Mouse (Mus musculus): ENCODE measurements at regions not wholly inside any gene's neighbourhood (a gene's known extent, or its start where the extent isn't known, plus 50 kb on each side); places are given as distances from the start of the nearest gene placed in this dataset.

DNA sequence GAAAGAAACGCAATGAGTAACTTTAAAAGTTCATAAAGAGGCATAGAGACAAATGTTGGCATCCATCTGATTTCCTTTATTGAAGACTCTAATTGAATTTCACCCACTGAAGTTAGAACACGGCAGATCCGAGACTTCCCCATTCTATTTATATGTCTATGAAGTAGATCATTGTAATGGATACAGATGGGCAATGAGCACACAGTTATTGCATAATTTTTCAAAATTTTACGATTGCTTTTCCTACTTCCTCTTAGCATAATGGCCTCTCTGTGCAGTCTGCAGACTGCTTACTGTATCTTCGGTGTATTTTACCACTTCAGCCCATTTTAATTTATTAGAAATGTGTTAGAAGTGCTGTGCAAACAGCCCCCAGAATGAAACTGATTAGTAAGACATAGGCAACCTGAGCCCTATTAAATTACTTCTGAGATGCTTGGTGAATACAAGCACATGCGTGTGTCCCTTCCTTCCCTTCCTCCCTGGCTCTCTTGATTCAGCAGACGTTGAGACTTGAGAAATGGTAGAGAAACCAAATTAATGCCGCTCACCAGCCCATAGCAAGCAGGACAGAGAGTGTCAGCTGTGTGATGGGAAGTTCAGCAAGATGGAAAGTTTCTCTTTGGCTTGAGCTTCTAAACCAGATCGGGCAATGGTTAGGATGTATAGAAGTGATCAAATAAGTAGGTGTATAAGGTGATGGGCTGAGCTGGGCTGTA is 247.9 kb upstream of the Far2 start:
- TF ChIP-seq CTCF (IDR thresholded peaks at IDR 0.05; ENCODE audit: low read depth): no peak
- H3K4me2 ChIP-seq (replicated peaks; ENCODE audit: low read depth): no peak overlapping the region
- H3K4me3 ChIP-seq (ENCODE audit: low read depth, low read length): no peak overlapping the region
- H3K27ac ChIP-seq (ENCODE audit: low read depth, low read length): no peak overlapping the region
- H3K9ac ChIP-seq (ENCODE audit: low read depth, low read length): no peak overlapping the region
- H3K27me3 ChIP-seq (replicated peaks; ENCODE audit: control insufficient read depth, insufficient read depth, low read length): no peaks in the 10 kb centered on the region
- H3K36me3 ChIP-seq (ENCODE audit: control insufficient read depth, insufficient read depth): no peaks in the 10 kb centered on the region
- 66% methylated on average over 9 of the region's 9 CpGs for WGBS
- no peak for ATAC-seq
- H3K4me1 ChIP-seq (replicated peaks; ENCODE audit: control insufficient read depth, insufficient read depth, low read length): no peaks in the 10 kb centered on the region
- H3K9me3 ChIP-seq (ENCODE audit: control insufficient read depth): no peaks in the 10 kb centered on the region

DNA sequence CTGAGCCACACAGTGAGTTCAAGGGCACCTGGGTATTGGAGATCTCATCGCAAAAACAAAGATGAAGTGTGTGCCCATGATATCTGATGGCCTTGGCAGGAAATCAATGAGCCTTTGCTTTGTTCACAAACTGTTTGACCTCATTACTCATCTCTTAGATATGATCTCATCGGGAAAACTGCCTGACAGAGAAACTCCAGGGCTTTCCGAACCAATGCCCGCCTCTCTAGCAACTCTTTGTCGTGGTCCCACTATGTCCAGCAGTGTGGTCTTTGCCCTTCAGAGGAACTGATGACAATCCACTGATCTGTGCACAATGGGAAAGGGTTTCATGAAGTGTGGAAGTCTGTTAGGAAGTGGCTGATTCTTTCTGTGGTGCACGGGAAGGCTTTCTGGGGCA is 247.2 kb upstream of the Far2 start:
- Histone ChIP-seq H3K4me2 (replicated peaks; ENCODE audit: low read depth) (no peak overlapping the region), H3K4me1 (replicated peaks; ENCODE audit: control insufficient read depth, insufficient read depth, low read length) (no peaks in the 10 kb centered on the region), H3K27ac (ENCODE audit: low read depth, low read length) (no peak overlapping the region), H3K9ac (ENCODE audit: low read depth, low read length) (no peak overlapping the region), H3K4me3 (ENCODE audit: low read depth, low read length) (no peak overlapping the region), H3K36me3 (ENCODE audit: control insufficient read depth, insufficient read depth) (no peaks in the 10 kb centered on the region), H3K27me3 (replicated peaks; ENCODE audit: control insufficient read depth, insufficient read depth, low read length) (no peaks in the 10 kb centered on the region), H3K9me3 (ENCODE audit: control insufficient read depth) (no peaks in the 10 kb centered on the region)
- WGBS: 63% methylated on average over 6 of the region's 6 CpGs
- TF ChIP-seq CTCF (IDR thresholded peaks at IDR 0.05; ENCODE audit: low read depth): no peak
- ATAC-seq: no peak

DNA sequence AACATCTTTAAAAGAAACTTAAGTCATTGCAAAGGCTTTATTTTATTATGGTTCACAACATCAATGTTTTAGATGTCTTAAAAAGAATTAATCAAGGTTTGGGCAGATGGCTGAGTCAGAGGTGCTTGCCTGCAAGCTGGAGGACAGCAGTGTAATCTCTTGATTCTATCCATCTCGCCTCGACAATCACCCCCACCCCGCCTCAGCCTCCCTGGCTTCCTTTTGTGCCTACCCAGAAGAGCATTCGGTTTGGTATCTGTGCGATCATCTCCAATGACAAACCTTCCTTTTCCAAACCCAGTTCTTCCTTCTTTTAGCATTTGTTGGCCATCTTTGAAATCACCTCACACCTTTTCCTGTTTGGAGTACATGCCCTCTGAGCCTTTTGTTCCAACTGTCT is 246.2 kb upstream of the Far2 start:
- no peak overlapping the region for H3K27ac ChIP-seq (ENCODE audit: low read depth, low read length)
- TF ChIP-seq CTCF (IDR thresholded peaks at IDR 0.05; ENCODE audit: low read depth): no peak
- no peaks in the 10 kb centered on the region for H3K36me3 ChIP-seq (ENCODE audit: control insufficient read depth, insufficient read depth)
- H3K4me3 ChIP-seq (ENCODE audit: low read depth, low read length): no peak overlapping the region
- H3K27me3 ChIP-seq (replicated peaks; ENCODE audit: control insufficient read depth, insufficient read depth, low read length): no peaks in the 10 kb centered on the region
- no peaks in the 10 kb centered on the region for H3K9me3 ChIP-seq (ENCODE audit: control insufficient read depth)
- H3K9ac ChIP-seq (ENCODE audit: low read depth, low read length): no peak overlapping the region
- no peak for ATAC-seq
- no peaks in the 10 kb centered on the region for H3K4me1 ChIP-seq (replicated peaks; ENCODE audit: control insufficient read depth, insufficient read depth, low read length)
- no peak overlapping the region for H3K4me2 ChIP-seq (replicated peaks; ENCODE audit: low read depth)
- 90% methylated on average over 5 of the region's 5 CpGs for WGBS

DNA sequence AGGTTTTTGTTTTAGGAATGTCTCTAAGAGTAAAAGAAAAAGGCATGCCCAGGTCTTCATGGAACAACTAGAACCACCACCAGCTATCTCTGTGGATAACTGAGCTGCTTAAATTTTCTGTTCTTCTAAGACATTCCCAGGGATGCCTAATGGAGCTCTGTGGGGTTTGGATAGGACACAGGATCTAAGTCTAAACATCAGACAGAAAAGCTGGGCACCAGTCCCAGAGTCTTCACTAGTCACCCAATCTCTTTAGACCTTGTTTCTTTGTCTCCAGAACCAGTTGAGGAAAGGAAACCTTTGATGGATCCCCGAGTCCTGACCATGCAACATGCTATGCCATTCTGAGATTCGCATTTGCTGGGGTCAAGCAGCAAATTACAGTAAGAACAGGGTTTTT is 243.2 kb upstream of the Far2 start:
- Histone ChIP-seq H3K36me3 (ENCODE audit: control insufficient read depth, insufficient read depth) (no peaks in the 10 kb centered on the region), H3K4me2 (replicated peaks; ENCODE audit: low read depth) (no peak overlapping the region), H3K4me3 (ENCODE audit: low read depth, low read length) (no peak overlapping the region), H3K9me3 (ENCODE audit: control insufficient read depth) (no peaks in the 10 kb centered on the region), H3K9ac (ENCODE audit: low read depth, low read length) (no peak overlapping the region), H3K4me1 (replicated peaks; ENCODE audit: control insufficient read depth, insufficient read depth, low read length) (no peaks in the 10 kb centered on the region), H3K27me3 (replicated peaks; ENCODE audit: control insufficient read depth, insufficient read depth, low read length) (no peaks in the 10 kb centered on the region), H3K27ac (ENCODE audit: low read depth, low read length) (no peak overlapping the region)
- TF ChIP-seq CTCF (IDR thresholded peaks at IDR 0.05; ENCODE audit: low read depth): no peak
- ATAC-seq: no peak
- WGBS: 82% methylated on average over 2 of the region's 2 CpGs

DNA sequence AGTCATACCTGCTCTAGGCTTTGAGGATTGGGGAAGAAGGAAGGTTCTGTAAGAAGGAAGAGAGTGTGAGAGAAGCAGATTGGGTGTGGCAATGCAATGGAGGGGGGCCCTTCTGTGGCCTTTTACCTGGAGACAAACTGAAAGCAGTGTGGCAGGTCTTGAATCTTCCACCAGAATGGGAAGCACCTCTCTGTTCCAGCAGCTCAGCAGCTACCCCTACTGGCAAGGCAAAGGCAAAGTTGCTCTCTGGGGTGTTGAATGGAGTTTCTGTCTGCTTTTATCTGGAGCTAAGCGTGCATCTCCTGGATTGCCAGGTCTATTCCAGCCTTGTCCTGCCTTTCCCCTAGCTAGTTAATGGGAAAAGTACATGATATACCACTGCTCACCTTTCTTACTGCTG is 236.3 kb upstream of the Far2 start:
- H3K9ac ChIP-seq (ENCODE audit: low read depth, low read length): no peak overlapping the region
- no peaks in the 10 kb centered on the region for H3K9me3 ChIP-seq (ENCODE audit: control insufficient read depth)
- ATAC-seq: peak; percentile 51; the same call in 1 of the 2 replicates
- TF ChIP-seq CTCF (IDR thresholded peaks at IDR 0.05; ENCODE audit: low read depth): peak; percentile 97
- H3K27me3 ChIP-seq (replicated peaks; ENCODE audit: control insufficient read depth, insufficient read depth, low read length): no peaks in the 10 kb centered on the region
- no peak overlapping the region for H3K4me3 ChIP-seq (ENCODE audit: low read depth, low read length)
- H3K27ac ChIP-seq (ENCODE audit: low read depth, low read length): no peak overlapping the region
- H3K4me1 ChIP-seq (replicated peaks; ENCODE audit: control insufficient read depth, insufficient read depth, low read length): no peaks in the 10 kb centered on the region
- no peak overlapping the region for H3K4me2 ChIP-seq (replicated peaks; ENCODE audit: low read depth)
- H3K36me3 ChIP-seq (ENCODE audit: control insufficient read depth, insufficient read depth): no peaks in the 10 kb centered on the region
- 36% methylated on average over 1 of the region's 1 CpGs for WGBS

DNA sequence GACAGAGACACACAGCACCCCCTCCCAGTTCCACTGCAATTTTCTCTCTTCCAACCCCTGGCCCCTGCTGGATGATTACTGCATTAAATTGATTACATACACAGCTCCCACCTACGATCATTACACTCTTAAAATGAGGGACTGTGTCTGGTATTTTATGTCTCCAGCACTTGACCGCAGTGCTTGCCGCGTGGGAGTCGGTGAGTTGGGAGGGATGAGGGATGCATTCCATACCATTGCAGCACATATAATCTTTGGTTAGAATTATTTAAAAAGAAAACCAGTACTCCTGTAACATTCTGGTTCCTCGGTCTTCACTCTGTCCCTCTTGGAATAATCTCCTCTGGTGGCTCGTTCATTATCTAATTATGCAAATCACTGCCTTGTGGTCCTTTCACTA is 230.2 kb upstream of the Far2 start:
- 75% methylated on average over 7 of the region's 7 CpGs for WGBS
- Histone ChIP-seq H3K9me3 (ENCODE audit: control insufficient read depth) (no peaks in the 10 kb centered on the region), H3K4me2 (replicated peaks; ENCODE audit: low read depth) (no peak overlapping the region), H3K9ac (ENCODE audit: low read depth, low read length) (no peak overlapping the region), H3K4me1 (replicated peaks; ENCODE audit: control insufficient read depth, insufficient read depth, low read length) (no peaks in the 10 kb centered on the region), H3K27me3 (replicated peaks; ENCODE audit: control insufficient read depth, insufficient read depth, low read length) (no peaks in the 10 kb centered on the region), H3K36me3 (ENCODE audit: control insufficient read depth, insufficient read depth) (no peaks in the 10 kb centered on the region), H3K4me3 (ENCODE audit: low read depth, low read length) (no peak overlapping the region), H3K27ac (ENCODE audit: low read depth, low read length) (no peak overlapping the region)
- no peak for ATAC-seq
- no peak for TF ChIP-seq CTCF (IDR thresholded peaks at IDR 0.05; ENCODE audit: low read depth)

DNA sequence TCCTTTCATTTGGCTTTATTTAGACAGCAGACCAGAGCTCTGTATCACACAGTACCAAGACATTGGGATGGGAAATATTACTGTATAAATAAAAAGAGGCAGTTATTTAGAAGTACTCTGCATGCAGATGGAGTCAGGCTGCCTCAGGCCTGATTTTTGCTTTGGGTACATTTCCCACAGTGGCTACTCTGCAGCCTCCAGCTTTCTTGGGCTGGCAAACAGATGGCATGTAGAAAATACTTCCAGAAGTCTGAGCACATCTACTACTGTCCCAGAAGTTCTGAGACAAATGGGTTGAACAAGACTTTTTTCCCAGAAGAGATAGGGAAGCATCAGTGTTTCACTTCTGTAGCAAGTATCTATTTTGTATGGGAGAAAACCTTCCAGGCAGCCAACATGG is 229.8 kb upstream of the Far2 start:
- no peak overlapping the region for H3K9ac ChIP-seq (ENCODE audit: low read depth, low read length)
- no peak overlapping the region for H3K4me2 ChIP-seq (replicated peaks; ENCODE audit: low read depth)
- H3K27me3 ChIP-seq (replicated peaks; ENCODE audit: control insufficient read depth, insufficient read depth, low read length): no peaks in the 10 kb centered on the region
- no peaks in the 10 kb centered on the region for H3K4me1 ChIP-seq (replicated peaks; ENCODE audit: control insufficient read depth, insufficient read depth, low read length)
- no peak overlapping the region for H3K4me3 ChIP-seq (ENCODE audit: low read depth, low read length)
- H3K9me3 ChIP-seq (ENCODE audit: control insufficient read depth): no peaks in the 10 kb centered on the region
- H3K27ac ChIP-seq (ENCODE audit: low read depth, low read length): no peak overlapping the region
- no peak for TF ChIP-seq CTCF (IDR thresholded peaks at IDR 0.05; ENCODE audit: low read depth)
- ATAC-seq: no peak
- no peaks in the 10 kb centered on the region for H3K36me3 ChIP-seq (ENCODE audit: control insufficient read depth, insufficient read depth)
